Mouse (Mus musculus) layer of hippocampus, postnatal 36 days (tissue): ENCODE data around the gene Gm11627. TPM values are rescaled to one million over a fixed set of nuclear protein-coding genes. Genes with fewer than 3 reads are reported as not detected.
"Not testable (repeated sequence)": the region's sequence is repeated elsewhere in the genome, so short reads cannot be mapped to it uniquely, and the experiment has no call there.

ENCODE experiments used
- DNase-seq, 2 experiments: peaks; one replicate each; pipeline ENCODE4 v3.0.0; 2022
- total RNA-seq, 2 experiments: library from RNA; stranded (reverse); gene quantifications; 2 replicates each; pipeline ENCODE4 v1.2.3; 2021

Gene Gm11627
- total RNA-seq, 2 experiments from 2014 or later, result 0.90 to 3.2 TPM

DNA sequence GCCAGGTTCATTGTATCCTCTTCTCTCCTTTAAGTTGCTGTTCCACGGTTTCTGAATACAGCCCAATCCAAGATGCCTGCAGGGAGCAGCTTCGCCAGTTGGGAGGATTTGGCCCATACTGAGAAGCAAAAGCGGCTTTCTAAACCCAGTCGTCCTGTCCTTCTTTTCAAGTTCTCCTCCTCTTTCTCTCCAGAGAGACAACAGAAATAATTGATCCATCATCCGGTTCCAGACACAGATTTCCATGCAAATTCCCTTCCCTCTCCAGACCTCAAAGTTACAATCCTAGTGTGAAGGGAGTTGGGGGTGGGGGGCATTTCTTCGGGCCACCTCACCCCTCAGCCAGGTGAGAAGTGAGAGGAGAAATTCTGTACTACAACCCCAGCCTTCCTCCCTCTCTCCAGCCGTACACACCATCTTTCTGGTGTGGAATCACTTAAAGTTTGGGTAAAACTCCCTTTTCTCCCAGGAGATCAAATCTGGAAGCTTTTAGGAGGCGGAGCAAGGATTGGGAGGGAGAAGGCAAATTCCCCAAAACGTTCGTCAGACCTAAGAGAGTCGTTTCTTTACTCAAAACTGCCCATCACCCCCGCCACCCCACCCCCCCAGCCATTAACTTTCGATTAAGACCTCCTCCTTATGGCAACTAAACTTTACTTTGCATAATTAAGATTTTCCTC, 23.7 kb upstream of the Gm11627 start:
- DNase-seq, result no peak

DNA sequence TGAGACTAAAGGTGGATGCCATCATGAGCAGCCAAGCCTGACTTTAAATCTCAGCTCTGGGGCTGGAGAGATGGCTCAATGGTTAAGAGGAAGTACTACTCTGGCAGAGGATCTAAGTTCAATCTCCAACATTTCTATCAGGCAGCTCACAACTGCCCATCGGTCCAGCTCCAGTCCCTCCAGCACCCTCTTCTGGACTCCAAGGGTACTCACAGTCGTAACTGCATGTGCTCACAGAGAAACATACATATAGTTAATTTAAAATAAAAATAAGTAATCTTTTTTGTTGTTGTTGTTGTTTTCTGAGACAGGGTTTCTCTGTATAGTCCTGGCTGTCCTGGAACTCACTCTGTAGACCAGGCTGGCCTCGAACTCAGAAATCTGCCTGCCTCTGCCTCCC, 20.7 kb upstream of the Gm11627 start:
- DNase-seq, result no peak

DNA sequence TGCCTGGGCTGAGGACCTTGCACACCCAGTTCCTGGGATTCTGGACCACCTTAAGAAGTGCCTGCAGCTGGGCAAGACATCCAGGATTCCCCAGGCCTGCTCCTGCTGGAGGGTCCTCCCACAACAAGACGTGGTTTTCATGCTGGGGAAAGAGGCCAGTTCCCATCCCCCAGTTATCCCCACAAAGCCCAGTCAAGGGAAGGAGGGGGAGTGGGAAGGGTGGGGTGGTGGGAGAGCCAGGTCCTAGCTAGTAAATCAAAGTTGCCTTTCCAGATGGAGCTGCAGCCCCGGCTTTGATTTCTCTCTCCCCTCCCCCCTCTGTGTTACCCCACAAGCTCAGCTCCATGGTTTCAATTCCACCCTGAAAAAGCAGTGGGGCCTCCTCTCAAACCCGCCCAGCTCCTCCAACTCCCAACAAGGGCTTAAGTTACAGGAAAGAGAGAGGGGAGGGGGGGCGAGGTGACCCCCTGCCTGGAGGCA, 16.1 kb upstream of the Gm11627 start:
- DNase-seq, result no peak

DNA sequence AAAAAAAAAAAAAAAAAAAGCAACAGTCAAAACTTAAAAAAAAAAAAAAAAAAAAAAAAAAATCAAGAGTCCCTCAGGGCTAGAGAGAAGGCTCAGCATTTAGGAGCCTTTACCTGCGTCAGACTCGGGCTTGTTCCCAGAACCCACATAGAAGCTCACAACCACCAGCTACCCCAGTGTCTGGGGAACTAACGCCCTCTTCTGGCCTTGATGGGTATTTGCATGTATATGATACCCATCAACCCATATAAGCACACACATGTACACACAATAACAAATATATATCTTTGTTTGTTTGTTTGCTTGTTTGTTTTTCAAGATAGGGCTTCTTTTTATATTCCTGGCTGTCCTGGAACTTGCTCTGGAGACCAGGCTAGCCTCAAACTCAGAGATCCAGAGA, 8.3 kb upstream of the Gm11627 start:
- no peak for DNase-seq

DNA sequence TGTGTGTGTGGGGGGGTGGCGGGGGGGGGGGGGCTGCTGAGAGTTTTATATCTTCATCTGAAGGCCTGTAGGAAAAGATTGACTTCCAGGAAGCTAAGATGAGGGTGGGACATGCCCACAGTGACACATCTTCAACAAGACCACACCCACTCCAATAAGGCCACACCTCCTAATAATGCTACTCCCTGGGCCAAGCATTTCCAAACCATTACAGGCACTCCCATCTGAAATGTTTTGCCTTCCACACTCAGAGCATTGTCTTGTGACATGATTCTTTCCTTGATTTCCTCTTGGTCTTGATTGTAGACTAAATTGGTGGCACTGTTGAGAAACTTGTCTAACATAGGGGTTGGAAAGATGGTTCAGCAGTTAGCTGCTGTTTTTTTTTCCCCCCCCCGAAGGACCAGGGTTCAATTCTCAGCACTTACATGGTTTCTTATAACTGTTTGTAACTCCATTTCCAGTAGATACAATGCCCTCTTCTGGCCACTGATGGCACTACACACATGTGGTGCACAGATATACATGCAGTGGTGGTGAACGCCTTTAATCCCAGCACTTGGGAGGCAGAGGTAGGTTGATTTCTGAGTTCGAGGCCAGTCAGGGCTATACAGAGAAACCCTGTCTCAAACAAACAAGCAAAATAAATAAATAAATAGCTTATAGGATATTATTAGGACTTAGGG, 7.3 kb upstream of the Gm11627 start:
- no peak for DNase-seq

DNA sequence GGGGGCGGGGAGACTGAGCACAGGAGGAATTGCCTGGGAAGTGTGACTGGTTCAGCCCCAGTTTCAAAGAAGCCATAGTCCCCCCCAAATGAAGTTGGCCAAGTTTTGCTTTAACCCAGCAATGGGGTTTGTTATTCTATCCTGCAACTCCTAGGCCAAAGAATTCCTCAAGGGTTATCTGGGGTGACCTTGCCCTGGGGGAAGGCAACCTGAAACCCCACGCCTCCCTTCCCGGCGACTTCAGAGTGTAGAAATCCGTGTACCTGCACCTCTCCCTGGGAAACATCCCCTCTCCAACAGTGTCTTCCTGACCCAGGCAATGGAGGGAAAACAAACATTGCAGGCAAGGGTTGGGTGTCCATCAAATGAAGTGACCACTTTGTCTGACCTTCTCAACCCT, 3.5 kb upstream of the Gm11627 start:
- DNase-seq, result no peak

DNA sequence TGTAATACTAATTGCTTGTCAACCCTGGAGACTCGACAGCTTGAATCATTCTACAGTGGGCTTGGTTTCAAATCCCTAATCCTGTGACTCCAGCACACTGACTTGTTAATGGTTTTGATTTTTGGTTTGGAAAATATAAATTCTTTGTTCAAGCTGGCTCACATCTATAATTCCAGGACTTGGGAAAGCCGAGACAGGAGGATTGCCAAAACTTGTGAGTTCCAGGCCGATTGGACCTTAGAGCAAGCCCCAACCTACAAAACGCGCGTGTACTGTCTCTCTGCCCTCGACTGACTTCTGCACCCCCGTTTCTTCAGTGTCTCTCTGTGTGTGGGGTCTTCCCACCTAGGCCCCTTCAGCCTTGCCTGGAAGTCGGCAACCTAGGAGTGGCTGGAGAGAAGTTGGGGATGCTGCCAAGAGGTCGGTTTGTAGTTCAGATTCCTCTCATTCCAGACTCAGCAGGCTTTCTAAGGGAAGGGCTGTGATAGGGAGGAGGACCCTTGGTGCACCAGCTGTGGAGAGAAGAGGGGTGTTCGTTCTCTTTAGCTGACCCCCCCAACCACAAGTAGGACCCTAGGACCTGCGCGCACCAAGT, 2.9 kb upstream of the Gm11627 start:
- no peak for DNase-seq

DNA sequence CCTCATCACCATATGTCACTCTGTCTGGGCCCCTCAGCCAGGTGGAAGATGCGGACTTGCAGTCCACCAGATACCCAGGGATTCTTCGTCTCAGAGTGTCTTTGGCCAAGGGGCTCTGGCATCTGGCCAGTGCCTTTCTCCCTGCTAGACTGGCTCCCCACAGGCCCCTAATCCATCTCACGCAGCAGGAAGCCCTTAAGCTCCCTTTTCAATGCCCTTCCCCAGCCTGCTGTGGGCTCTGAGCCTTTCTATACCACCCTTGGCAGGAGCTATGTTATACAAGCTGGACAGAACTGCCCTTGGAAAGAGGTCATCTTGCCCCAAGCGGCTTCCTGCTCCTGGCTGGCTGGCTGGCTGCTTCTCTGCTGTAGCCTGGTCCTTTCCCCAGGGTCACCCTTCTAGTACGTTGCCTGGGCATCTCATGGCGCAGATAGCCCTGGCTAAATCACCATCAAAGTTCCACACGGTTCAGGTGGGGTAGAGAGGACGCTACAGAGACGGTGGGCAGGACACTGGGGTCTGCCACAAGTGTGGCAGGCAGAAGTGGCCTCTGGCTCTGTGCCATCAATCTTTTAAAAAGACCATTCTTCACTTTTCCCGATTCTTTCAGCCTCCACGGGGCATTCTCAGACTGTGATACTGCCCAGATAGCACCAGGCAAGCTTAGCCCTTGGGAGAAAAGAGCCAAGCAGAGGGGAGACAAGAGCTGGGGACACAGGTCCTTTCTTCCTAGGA, 2.2 kb upstream of the Gm11627 start:
- DNase-seq, result no peak

DNA sequence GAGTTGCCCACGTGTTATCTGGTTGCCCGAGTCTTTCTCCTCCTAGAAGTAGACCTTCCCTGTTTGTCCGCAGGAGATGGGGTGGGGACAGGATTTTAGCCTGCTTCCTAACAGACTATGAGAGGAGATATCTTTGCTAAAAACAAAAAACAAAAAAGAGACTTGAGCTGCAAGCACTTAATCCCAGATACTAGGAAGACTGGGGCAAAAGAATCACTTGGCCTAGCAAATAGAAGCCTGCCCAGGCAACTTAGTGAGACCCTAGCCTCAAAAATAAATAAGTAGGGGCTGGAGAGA, 721 bp upstream of the Gm11627 start:
- DNase-seq, result no peak

DNA sequence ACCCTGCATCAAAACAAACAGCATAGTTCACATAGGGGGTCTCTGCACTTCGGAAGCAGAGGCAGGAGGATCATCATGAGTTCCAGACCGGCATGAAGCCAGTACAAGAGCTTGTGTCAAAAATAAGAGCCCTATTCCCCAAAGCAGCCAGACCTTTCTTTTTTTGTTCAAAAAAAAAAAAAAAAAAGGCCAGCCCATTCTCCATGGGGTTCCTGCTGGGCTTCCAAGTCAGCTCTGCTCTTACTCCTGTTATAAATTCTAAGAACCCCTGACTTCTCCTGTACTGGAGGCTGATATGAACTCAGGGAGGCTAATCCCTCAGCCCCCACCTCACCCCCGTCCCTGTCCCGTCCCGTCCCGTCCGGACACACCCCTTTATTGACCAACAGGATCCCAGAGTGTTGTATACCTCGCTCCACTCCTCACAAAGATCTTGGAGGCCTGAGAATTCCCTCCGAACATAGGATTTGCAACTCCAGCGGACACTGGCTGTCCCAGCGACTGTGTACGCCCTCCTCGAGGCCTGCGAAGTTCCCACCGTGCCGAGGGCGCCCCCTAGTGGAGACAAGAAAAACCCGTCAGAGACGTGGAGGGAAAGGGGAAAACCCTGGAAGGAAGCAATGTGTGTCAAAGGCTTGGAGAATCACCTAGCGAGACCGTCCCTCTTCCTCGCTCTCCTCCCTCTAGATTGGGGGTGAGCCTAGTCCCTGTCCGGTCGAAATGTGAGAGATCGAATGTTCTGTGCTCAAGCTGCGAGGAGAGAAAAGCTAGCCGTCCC, 731 bp downstream of the Gm11627 start:
- DNase-seq, result peak; percentile 64 to 70

DNA sequence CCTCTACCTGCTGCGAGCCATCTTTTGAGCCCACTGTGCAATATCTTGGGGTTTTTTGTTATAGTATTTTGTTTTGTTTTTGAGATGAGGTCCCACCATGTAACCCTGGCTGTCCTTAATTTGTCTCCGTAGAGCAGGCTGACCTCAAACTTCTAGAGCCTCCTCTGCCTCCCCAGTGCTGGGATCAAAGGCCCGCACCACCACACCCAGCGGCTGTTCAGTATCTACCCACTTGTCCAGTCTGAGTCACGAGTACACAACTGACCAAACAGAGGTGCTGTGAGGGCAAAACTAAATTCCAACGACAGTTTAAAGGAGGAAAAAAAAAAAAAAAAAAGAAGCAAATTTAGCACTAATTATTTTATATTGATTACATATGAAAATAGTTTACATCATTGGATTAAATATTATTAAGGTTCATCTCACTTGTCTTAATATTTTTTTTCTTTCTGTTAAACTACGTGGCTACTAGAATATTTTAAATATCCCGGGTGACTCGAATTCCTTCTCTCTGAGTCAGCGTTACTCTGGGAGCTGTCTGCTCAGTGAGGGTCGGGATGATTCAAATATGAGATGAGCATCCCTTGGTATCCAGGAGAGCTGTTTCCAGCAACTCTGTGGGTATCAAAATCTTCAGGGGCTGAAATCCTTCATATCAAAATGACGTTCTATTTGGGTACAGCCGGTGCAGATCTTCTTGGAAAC, 3.1 kb downstream of the Gm11627 start:
- no peak for DNase-seq

DNA sequence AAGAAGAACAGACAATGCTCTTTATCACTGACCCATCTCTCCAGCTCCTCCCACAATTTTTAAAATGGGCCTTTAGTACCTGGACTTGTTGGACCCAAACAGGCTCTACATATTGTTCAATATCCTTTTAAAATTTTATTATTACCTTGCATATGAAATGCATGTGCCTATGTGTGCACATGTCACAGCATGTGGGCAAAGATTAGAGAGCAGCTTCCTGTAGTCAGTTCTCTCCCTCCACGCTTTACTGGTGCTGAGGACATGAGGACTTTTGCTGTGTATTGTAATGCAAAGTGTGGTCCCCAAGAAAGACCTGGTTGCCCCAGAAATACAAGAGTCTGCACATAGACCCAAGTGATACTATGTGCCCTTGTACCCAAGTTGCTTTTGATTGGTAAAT, 4.2 kb downstream of the Gm11627 start:
- no peak for DNase-seq

DNA sequence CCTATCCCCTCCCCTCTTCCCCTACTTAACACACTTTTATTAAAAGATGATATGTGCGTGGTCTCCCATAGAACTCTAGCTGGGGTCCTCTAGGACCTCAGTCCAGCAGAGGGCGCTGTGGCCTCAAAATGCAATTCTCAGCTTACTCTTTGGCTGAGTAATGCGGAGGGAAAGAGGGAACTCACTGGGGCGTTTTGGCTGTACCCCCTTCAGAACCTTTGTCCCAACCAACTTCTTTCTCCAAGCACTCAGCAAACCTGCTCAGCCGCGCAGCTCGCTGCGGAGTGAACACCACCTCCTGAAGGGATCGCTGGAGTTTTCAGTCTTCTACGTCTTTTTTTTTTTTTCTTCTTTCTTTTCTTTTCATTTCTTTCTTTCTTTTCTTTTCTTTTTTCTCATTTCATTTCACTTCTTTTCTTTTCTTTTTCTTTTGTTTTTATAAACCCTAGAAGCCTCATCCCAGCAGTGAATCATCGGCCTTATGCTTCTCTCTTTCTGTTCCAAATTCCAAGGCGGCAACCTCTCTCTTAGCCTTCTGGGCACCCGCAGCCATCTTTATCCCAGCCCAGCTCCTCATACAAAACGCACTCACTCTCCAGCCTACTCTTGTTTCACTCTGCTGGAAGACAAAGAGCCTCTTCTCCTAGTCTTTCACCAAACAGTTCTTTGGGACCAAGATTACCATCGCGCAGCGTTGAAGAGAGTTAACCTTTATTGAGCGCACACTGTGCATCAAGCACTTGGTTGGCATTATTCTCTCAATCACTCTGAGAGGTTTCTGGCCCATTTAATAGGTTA, 6.2 kb downstream of the Gm11627 start:
- peak; percentile 73 to 78 for DNase-seq

DNA sequence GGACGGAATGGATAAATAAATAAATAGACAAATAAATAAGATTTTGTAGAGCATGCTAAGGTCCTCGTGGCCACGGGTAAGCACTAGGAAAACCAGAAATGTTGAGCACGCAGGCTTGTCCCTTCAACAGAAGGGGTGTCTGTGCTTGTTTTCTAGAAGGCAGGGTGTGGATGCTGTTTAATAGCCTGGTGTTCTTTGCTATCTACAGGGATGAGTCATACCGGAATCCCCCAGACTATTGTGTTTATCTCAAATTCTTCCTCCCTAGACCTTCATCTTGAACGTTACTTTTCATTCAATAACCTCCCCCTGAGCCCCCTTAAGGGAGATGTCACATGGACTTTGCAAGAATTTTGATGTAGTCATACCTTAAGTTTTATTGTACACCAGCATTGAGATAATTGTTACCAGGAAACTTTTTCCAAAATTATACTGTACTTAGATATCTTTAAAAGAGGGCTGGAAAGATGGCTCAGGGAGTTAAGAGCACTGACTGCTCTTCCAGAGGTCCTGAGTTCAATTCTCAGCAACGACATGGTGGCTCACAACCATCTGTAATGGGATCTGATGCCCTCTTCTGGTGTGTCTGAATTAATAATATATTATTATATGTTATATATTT, 10.4 kb downstream of the Gm11627 start:
- no peak for DNase-seq

DNA sequence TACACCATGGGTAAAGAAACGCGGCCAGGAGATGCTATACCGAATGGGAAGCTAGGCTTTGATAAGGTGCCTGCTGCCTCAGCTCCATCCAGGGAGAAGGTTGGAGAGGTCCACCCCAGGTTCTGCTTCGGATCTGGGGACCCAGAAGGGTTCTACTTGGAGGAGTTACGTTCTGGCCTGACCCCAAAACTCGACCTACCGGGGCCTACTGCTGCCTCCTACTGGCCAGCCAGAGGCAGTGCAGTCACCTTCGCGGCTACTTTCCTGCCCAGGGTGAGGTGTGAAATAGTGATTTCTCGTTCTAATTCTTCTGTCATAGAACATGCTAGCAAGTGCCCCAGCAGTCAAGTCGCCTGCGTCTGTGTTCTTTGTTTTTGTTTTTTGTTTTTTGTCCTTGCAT, 11.1 kb downstream of the Gm11627 start:
- no peak for DNase-seq

DNA sequence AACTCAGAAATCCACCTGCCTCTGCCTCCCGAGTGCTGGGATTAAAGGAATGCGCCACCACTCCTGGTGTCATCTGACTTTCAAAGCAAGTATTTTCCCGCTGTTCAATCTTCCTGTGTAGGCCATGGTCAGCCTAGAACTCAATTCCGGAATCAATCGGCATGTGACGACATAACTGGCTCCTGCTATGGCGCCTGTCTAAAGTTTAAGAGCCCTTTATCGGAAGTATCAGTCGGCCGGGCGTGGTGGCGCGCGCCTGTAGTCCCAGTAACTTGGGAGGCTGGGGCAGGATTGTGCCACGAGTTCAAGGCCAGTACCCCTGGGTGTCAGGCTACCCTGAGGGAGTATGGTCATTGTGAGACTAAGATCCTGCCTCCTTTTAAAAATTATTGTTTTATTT, 11.5 kb downstream of the Gm11627 start:
- no peak for DNase-seq

DNA sequence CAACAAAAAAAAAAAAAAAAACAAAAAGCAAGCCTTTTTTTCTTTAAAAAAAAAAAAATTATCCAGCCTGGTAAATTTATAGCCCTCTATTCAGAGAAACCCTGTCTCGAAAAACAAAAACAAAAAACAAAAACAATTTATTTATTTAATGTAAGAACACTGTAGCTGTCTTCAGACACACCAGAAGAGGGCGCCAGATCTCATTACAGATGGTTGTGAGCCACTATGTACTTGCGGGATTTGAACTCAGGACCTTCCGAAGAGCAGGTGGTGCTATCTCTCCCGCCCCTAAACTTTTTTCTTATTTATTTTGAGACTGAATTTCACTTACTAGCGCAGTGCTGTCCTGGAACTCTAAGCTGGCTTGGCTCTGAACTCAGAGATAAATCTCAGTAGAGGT, 12.1 kb downstream of the Gm11627 start:
- DNase-seq, result no peak

DNA sequence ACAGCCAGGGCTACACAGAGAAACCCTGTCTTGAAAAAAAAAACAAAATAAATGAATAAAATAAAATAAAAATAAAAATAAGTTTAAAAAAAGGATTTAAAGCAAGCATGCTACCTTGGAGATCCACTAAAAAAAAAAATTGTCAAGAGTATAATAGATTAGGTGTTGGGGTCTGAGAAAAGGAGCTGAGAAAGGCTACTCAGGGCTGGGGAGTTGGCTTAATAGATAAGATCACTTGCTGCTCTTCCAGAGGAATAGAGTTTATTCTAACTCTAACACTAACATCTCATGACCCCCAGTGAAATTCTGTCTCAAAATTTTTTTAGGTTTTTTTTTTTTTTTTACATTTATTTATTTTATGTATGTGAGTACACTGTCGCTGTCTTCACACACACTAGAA, 13.0 kb downstream of the Gm11627 start:
- DNase-seq, result no peak

DNA sequence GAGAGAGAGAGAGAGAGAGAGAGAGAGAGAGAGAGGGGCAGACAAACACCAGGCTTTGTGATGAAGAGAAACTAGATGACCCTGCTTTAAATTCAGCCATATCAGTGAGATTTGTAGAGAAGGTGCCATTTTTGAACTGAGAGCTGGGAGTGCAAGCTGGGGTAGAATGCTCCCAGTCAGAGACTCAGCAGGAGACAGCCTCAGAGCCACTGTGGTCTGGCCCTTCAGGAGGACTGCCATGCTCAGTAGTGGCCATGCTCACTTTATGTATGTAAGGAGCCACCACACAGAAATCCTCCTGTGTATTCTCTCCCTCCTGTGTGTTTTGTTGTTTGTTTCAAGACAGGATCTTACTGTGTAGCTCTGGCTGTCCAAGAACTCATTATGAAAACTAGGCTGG, 13.5 kb downstream of the Gm11627 start:
- DNase-seq, result no peak

DNA sequence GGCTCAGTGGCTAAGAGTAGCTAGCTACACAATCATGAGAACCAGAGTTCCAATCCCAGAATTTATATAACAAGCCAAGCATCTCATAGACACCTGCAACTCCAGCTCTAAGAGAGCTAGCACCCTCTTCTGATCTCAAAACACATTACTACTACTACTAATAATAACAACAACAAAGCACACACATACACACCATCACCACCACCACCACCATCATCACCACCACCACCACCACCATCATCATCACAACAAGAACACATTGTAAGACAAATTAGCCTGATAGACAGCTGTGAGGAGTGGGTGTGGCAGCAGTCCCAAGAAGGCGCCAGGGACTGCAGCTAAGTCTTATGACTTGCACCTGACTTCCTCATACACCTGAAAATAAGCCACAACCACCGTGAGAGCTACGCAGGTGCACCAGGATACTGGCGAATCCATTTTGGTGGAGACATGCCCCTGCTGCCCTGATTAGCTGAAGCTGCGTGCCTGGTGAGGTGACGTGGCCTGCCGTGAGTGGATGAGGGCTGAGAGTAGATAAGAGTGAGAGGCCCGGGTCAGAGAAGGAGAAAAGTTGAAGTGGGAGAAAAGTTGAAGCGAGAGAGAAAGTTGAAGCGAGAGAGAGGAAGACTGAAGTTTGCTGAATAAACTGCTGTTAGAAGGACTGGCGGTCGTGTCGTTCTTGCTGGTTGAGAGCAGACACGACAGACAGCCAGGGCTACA, 14.1 kb downstream of the Gm11627 start:
- not testable (repeated sequence) for DNase-seq
